Mouse (Mus musculus) liver, embryonic 11.5 days (tissue): ENCODE measurements around the gene Angptl4. TPM values are rescaled to one million over a fixed set of nuclear protein-coding genes. Genes with fewer than 3 reads are reported as not detected.
"Not testable (repeated sequence)": the region's sequence is repeated elsewhere in the genome, so short reads cannot be mapped to it uniquely, and the experiment has no call there.

Experiments
- ATAC-seq: fragments of 200-750 bp; cut with Nextera tagmentation; replicated peaks from 2 replicates; pipeline ENCODE4 v1.8.0; 2017; ENCODE audit warnings: moderate number of reproducible peaks, mild to moderate bottlenecking, moderate TSS enrichment, moderate library complexity; ENCODE audit not compliant: low FRiP score
- DNase-seq: peaks from one replicate; pipeline ENCODE4 v3.0.0-alpha.2; 2017; ENCODE audit warnings: low spot score
- H3K27ac ChIP-seq: fragments of 300-500 bp; sonication (generic); 2 replicates; pipeline ENCODE4 v1.5.1; 2014; ENCODE audit warnings: mild to moderate bottlenecking, low read depth, low read length, control low read depth
- H3K27me3 ChIP-seq: fragments of 300-500 bp; sonication (generic); replicated peaks from 2 replicates; pipeline ENCODE4 v1.6.1; 2014; ENCODE audit warnings: low read length, mixed read lengths; ENCODE audit not compliant: control insufficient read depth, insufficient read depth
- H3K36me3 ChIP-seq: fragments of 300-500 bp; sonication (generic); 2 replicates; pipeline ENCODE4 v1.6.1; 2014; ENCODE audit warnings: mild to moderate bottlenecking, low read length, moderate library complexity, mixed read lengths; ENCODE audit not compliant: control insufficient read depth, insufficient read depth
- H3K4me1 ChIP-seq: fragments of 300-500 bp; sonication (generic); replicated peaks from 2 replicates; pipeline ENCODE4 v1.6.1; 2014; ENCODE audit warnings: low read length, mixed read lengths; ENCODE audit not compliant: control insufficient read depth, insufficient read depth
- H3K4me2 ChIP-seq: fragments of 300-500 bp; sonication (generic); 2 replicates; pipeline ENCODE4 v1.6.1; 2014; ENCODE audit warnings: mild to moderate bottlenecking, control low read depth, moderate library complexity
- H3K4me3 ChIP-seq: fragments of 300-500 bp; sonication (generic); 2 replicates; pipeline ENCODE4 v1.5.1; 2014; ENCODE audit warnings: low read depth, low read length, control low read depth
- H3K9ac ChIP-seq: fragments of 300-500 bp; sonication (generic); 2 replicates; pipeline ENCODE4 v1.6.1; 2014; ENCODE audit warnings: low read depth, low read length, control low read depth
- H3K9me3 ChIP-seq: fragments of 300-500 bp; sonication (generic); 2 replicates; pipeline ENCODE4 v1.6.1; 2016; ENCODE audit warnings: low read length, inconsistent platforms, mixed read lengths; ENCODE audit not compliant: control insufficient read depth
- WGBS: fragments of 180-500 bp; shearing (Covaris S2); extraction: QIAGEN DNeasy Blood & Tissue Kit; methylation state at CpG from one replicate; pipeline ENCODE4 v1.1.7; 2014; 5-methylcytosine and 5-hydroxymethylcytosine counted together
- polyA plus RNA-seq: library from polyadenylated mRNA; unstranded; fragments of >200 nt; fragmentation: Nextera tagmentation; extraction: Ambion mirVana; gene quantifications from 2 replicates; pipeline ENCODE4 v1.2.1, GENCODE M21; 2014

Gene Angptl4
- polyA plus RNA-seq, 1 experiment from 2014 or later = 28.1 TPM

- Histone ChIP-seq H3K9ac (no peak overlapping the region), H3K27ac (no peak overlapping the region), H3K4me1 (no peaks in the 10 kb centered on the region), H3K27me3 (no peaks in the 10 kb centered on the region), H3K4me2 (no peak overlapping the region), H3K4me3 (no peak overlapping the region), H3K36me3 (no peaks in the 10 kb centered on the region), H3K9me3 (no peaks in the 10 kb centered on the region)
- no peak for DNase-seq
- no peak for ATAC-seq
- WGBS = 88% methylated on average over 1 of the region's 1 CpGs
Measured at GRCm38 (mm10) chr17:33742420-33742819, 39.2 kb downstream of the Angptl4 start.

GRCm38 (mm10) chr17:33733526-33733925, 48.1 kb downstream of the Angptl4 start:
- WGBS = 52% methylated on average over 10 of the region's 10 CpGs
- ATAC-seq, H3K27ac ChIP-seq: not testable (repeated sequence)

GRCm38 (mm10) chr17:33732556-33733083, 49.0 kb downstream of the Angptl4 start:
- not testable (repeated sequence) for H3K36me3 ChIP-seq, H3K4me2 ChIP-seq, H3K4me1 ChIP-seq, H3K27me3 ChIP-seq, H3K4me3 ChIP-seq, H3K9ac ChIP-seq, H3K27ac ChIP-seq, ATAC-seq, H3K9me3 ChIP-seq
- 62% methylated on average over 9 of the region's 9 CpGs for WGBS
- DNase-seq = peak; percentile 26

More at GRCm38 (mm10) chr17:33733526-33733925, 48.1 kb downstream of the Angptl4 start:
- not testable (repeated sequence) for H3K36me3 ChIP-seq, DNase-seq, H3K27me3 ChIP-seq, H3K4me3 ChIP-seq, H3K9me3 ChIP-seq, H3K4me2 ChIP-seq, H3K4me1 ChIP-seq, H3K9ac ChIP-seq

GRCm38 (mm10) chr17:33729215-33729614, 52.4 kb downstream of the Angptl4 start:
- no peak for DNase-seq
- H3K4me1 ChIP-seq = no peaks in the 10 kb centered on the region
- H3K4me2 ChIP-seq = no peak overlapping the region

GRCm38 (mm10) chr17:33728396-33728795, 53.2 kb downstream of the Angptl4 start:
- Histone ChIP-seq H3K27ac (no peak overlapping the region), H3K4me3 (no peak overlapping the region), H3K9ac (no peak overlapping the region), H3K27me3 (no peaks in the 10 kb centered on the region), H3K36me3 (no peaks in the 10 kb centered on the region), H3K4me1 (no peaks in the 10 kb centered on the region), H3K4me2 (no peak overlapping the region), H3K9me3 (no peaks in the 10 kb centered on the region)
- DNase-seq (peak; percentile 23), ATAC-seq (no peak)
- 69% methylated on average over 2 of the region's 2 CpGs for WGBS

More at GRCm38 (mm10) chr17:33729215-33729614, 52.4 kb downstream of the Angptl4 start:
- H3K9ac ChIP-seq = no peak overlapping the region
- ATAC-seq = no peak
- no peak overlapping the region for H3K27ac ChIP-seq
- H3K9me3 ChIP-seq = no peaks in the 10 kb centered on the region
- WGBS = 67% methylated on average over 2 of the region's 2 CpGs
- no peaks in the 10 kb centered on the region for H3K27me3 ChIP-seq
- no peaks in the 10 kb centered on the region for H3K36me3 ChIP-seq
- H3K4me3 ChIP-seq = no peak overlapping the region

Other genes starting within 250 kb of the Angptl4 start
- 8.1 and 9.8 TPM in 2 replicates for gene Myo1f, start 226.1 kb downstream of the Angptl4 start, polyA plus RNA-seq
- gene Zfp414, start 152.7 kb downstream of the Angptl4 start, polyA plus RNA-seq = 59.8 and 61.4 TPM in 2 replicates
- gene Pram1, start 143.8 kb downstream of the Angptl4 start, polyA plus RNA-seq = 0.82 and 1.6 TPM in 2 replicates
- 410 and 431 TPM in 2 replicates for gene Hnrnpm, start 95.0 kb downstream of the Angptl4 start, polyA plus RNA-seq
- 92.1 and 95.7 TPM in 2 replicates for gene March2, start 63.2 kb downstream of the Angptl4 start, polyA plus RNA-seq
- 184 and 199 TPM in 2 replicates for gene Rab11b, start 21.3 kb downstream of the Angptl4 start, polyA plus RNA-seq
- 21.4 and 23.4 TPM in 2 replicates for gene Kank3, start 28.7 kb upstream of the Angptl4 start, polyA plus RNA-seq
- gene Rps28, start 42.7 kb upstream of the Angptl4 start, polyA plus RNA-seq = 1,026 and 1,173 TPM in 2 replicates
- gene Ndufa7, start 42.7 kb upstream of the Angptl4 start, polyA plus RNA-seq = 390 and 411 TPM in 2 replicates
- 44.1 and 49.7 TPM in 2 replicates for gene Cd320, start 61.3 kb upstream of the Angptl4 start, polyA plus RNA-seq
- gene Gm7029, start 92.0 kb upstream of the Angptl4 start, polyA plus RNA-seq = not detected in 2 replicates
- gene Kifc1, start 108.8 kb upstream of the Angptl4 start, polyA plus RNA-seq = 10.2 and 11.8 TPM in 2 replicates
- 1.8 and 2.2 TPM in 2 replicates for gene Platr17, start 123.3 kb upstream of the Angptl4 start, polyA plus RNA-seq
- gene Daxx, start 127.6 kb upstream of the Angptl4 start, polyA plus RNA-seq = 46.9 and 52.9 TPM in 2 replicates
- 28.1 and 29.1 TPM in 2 replicates for gene Tapbp, start 134.1 kb upstream of the Angptl4 start, polyA plus RNA-seq
- 12.4 and 13.0 TPM in 2 replicates for gene Zbtb22, start 134.1 kb upstream of the Angptl4 start, polyA plus RNA-seq
- gene Rgl2, start 147.7 kb upstream of the Angptl4 start, polyA plus RNA-seq = 22.1 and 25.6 TPM in 2 replicates
- 266 and 286 TPM in 2 replicates for gene Pfdn6, start 158.5 kb upstream of the Angptl4 start, polyA plus RNA-seq
- gene Wdr46, start 158.8 kb upstream of the Angptl4 start, polyA plus RNA-seq = 62.6 and 67.0 TPM in 2 replicates
- 2.9 and 3.5 TPM in 2 replicates for gene B3galt4, start 169.7 kb upstream of the Angptl4 start, polyA plus RNA-seq
- 47.2 and 49.1 TPM in 2 replicates for gene Vps52, start 174.0 kb upstream of the Angptl4 start, polyA plus RNA-seq
- gene Rps18, start 174.2 kb upstream of the Angptl4 start, polyA plus RNA-seq = 2,164 and 2,343 TPM in 2 replicates
- 82.7 and 84.9 TPM in 2 replicates for gene H2-K1, start 218.5 kb upstream of the Angptl4 start, polyA plus RNA-seq
- 3.4 and 5.5 TPM in 2 replicates for gene Ring1, start 242.8 kb upstream of the Angptl4 start, polyA plus RNA-seq
- gene H2-Ke6, start 246.2 kb upstream of the Angptl4 start, polyA plus RNA-seq = 34.2 and 45.1 TPM in 2 replicates
- 73.9 and 75.9 TPM in 2 replicates for gene Slc39a7, start 249.9 kb upstream of the Angptl4 start, polyA plus RNA-seq
- 30.8 and 31.5 TPM in 2 replicates for gene Rxrb, start 250.0 kb upstream of the Angptl4 start, polyA plus RNA-seq